Mouse (Mus musculus) heart, embryonic 10.5 days (tissue): ENCODE measurements around the gene Spag16. TPM values are rescaled to one million over a fixed set of nuclear protein-coding genes. Genes with fewer than 3 reads are reported as not detected.

Source experiments
- DNase-seq: peaks from one replicate; pipeline ENCODE4 v3.0.0-alpha.2; 2017; ENCODE audit warnings: low spot score
- H3K27ac ChIP-seq: fragments of 300-500 bp; sonication (generic); 2 replicates; pipeline ENCODE4 v1.5.1; 2016; ENCODE audit warnings: mild to moderate bottlenecking
- H3K27me3 ChIP-seq: fragments of 300-500 bp; sonication (generic); 2 replicates; pipeline ENCODE4 v1.6.1; 2016; ENCODE audit warnings: mild to moderate bottlenecking; ENCODE audit not compliant: poor library complexity, insufficient read depth, severe bottlenecking
- H3K36me3 ChIP-seq: fragments of 300-500 bp; sonication (generic); 2 replicates; pipeline ENCODE4 v1.6.1; 2016; ENCODE audit warnings: mild to moderate bottlenecking, moderate library complexity
- H3K4me1 ChIP-seq: fragments of 300-500 bp; sonication (generic); 2 replicates; pipeline ENCODE4 v1.6.1; 2016; ENCODE audit warnings: mild to moderate bottlenecking
- H3K4me3 ChIP-seq: fragments of 300-500 bp; sonication (generic); 2 replicates; pipeline ENCODE4 v1.5.1; 2016; ENCODE audit warnings: mild to moderate bottlenecking, moderate library complexity
- H3K9me3 ChIP-seq: fragments of 300-500 bp; sonication (generic); 2 replicates; pipeline ENCODE4 v1.6.1; 2016; ENCODE audit warnings: mild to moderate bottlenecking, moderate library complexity
- WGBS: fragments of 180-500 bp; shearing (Covaris S2); methylation state at CpG from one replicate; pipeline ENCODE4 v1.1.7; 2016; 5-methylcytosine and 5-hydroxymethylcytosine counted together
- polyA plus RNA-seq: library from polyadenylated mRNA; unstranded; fragments of >200 nt; fragmentation: Nextera tagmentation; extraction: Ambion mirVana; gene quantifications from 2 replicates; pipeline ENCODE4 v1.2.1, GENCODE M21; 2016

Gene Spag16
- polyA plus RNA-seq, 1 experiment from 2014 or later = 1.1 TPM

- no peak overlapping the region for H3K27ac ChIP-seq
- WGBS = 82% methylated on average over 7 of the region's 7 CpGs
- H3K4me3 ChIP-seq = no peak overlapping the region
- no peaks in the 10 kb centered on the region for H3K36me3 ChIP-seq
- no peaks in the 10 kb centered on the region for H3K9me3 ChIP-seq
- H3K4me1 ChIP-seq = no peaks in the 10 kb centered on the region
- no peaks in the 10 kb centered on the region for H3K27me3 ChIP-seq
- no peak for DNase-seq
Measured at GRCm38 (mm10) chr1:69853436-69853835, 26.7 kb downstream of the Spag16 start.

DNA sequence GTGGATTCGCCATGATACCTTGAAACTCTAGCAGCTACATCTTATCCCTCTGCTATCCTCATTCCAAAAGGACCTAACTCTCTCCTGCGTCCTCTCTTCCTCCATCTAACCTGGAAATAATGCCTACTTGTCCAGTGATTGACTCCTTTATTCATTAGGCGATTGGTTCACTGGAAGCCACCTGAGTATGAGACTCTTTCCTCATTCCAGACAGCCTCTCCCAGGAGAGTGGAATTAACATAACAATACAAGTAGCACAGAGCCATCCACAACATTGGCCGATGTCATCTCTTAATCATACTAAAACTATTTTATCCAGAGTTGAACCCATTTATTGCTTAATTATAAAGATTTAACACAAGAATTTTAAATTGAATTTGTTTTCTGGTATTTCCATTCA lies 41.0 kb downstream of the Spag16 start:
- no peaks in the 10 kb centered on the region for H3K9me3 ChIP-seq
- H3K4me3 ChIP-seq = no peak overlapping the region
- no peaks in the 10 kb centered on the region for H3K4me1 ChIP-seq
- no peak for DNase-seq
- no peak overlapping the region for H3K27ac ChIP-seq
- WGBS = 83% methylated on average over 4 of the region's 4 CpGs
- no peaks in the 10 kb centered on the region for H3K27me3 ChIP-seq
- H3K36me3 ChIP-seq = no peaks in the 10 kb centered on the region

DNA sequence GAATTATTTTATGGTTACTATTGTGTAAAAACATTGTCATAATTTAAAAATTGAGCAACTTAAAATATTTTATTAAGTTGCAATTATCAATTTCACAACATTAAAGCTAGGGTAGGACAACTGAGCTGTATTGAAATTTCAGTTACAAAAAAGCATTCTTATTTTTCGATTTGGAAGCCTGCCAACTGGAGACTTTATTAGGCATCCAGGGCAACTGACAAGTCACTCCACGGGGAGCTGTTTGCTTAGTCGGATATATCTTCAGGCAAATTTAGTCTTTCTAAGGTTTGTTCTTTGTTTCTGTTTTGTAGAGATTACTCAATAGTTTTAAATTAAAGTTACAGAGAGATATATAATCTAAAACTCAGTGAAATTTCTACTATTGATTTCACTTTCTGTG lies 129.8 kb downstream of the Spag16 start:
- Histone ChIP-seq H3K27ac (no peak overlapping the region), H3K4me1 (no peaks in the 10 kb centered on the region), H3K9me3 (no peaks in the 10 kb centered on the region), H3K36me3 (no peaks in the 10 kb centered on the region), H3K27me3 (no peaks in the 10 kb centered on the region), H3K4me3 (no peak overlapping the region)
- DNase-seq = no peak
- whole genome bisulfite sequencing = 67% methylated on average over 3 of the region's 3 CpGs

DNA sequence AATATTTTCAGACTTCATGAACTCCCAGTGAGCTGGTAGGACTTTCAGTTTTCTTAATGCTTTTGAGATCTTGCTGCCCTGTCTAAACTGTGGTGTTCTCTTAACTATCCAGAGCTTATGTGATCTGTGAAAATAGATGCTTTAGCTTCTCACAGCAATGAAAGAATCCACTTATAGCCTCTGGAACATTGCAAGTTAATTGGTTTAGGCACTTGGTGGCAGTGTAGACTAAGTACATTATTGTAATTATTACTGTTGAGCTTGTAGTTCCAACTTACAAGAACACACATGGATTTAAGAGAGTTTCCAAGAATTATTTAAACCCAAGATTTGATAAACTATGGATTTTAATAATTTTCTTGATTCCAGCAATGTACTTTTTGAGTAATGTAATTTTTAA lies 170.1 kb downstream of the Spag16 start:
- H3K27ac ChIP-seq = no peak overlapping the region
- no peak overlapping the region for H3K4me3 ChIP-seq
- H3K9me3 ChIP-seq = no peaks in the 10 kb centered on the region
- no peaks in the 10 kb centered on the region for H3K36me3 ChIP-seq
- no peaks in the 10 kb centered on the region for H3K4me1 ChIP-seq
- DNase-seq = no peak
- H3K27me3 ChIP-seq = no peaks in the 10 kb centered on the region

- Histone ChIP-seq H3K27me3 (no peaks in the 10 kb centered on the region), H3K4me1 (no peaks in the 10 kb centered on the region), H3K9me3 (no peaks in the 10 kb centered on the region), H3K36me3 (no peaks in the 10 kb centered on the region), H3K27ac (no peak overlapping the region), H3K4me3 (no peak overlapping the region)
- 83% methylated on average over 3 of the region's 3 CpGs for WGBS
- no peak for DNase-seq
Measured at GRCm38 (mm10) chr1:70012991-70013390, 186.2 kb downstream of the Spag16 start.

GRCm38 (mm10) chr1:70037384-70037783 lies 210.6 kb downstream of the Spag16 start:
- H3K27ac ChIP-seq = no peak overlapping the region
- no peak for DNase-seq
- no peaks in the 10 kb centered on the region for H3K9me3 ChIP-seq
- H3K4me3 ChIP-seq = no peak overlapping the region
- no peaks in the 10 kb centered on the region for H3K36me3 ChIP-seq
- WGBS = 80% methylated on average over 3 of the region's 3 CpGs
- H3K27me3 ChIP-seq = no peaks in the 10 kb centered on the region
- H3K4me1 ChIP-seq = no peaks in the 10 kb centered on the region

GRCm38 (mm10) chr1:70067404-70067803 lies 240.6 kb downstream of the Spag16 start:
- Histone ChIP-seq H3K27me3 (no peaks in the 10 kb centered on the region), H3K9me3 (no peaks in the 10 kb centered on the region), H3K36me3 (no peaks in the 10 kb centered on the region), H3K4me3 (no peak overlapping the region), H3K27ac (no peak overlapping the region), H3K4me1 (no peaks in the 10 kb centered on the region)
- DNase-seq = no peak
- WGBS = 30% methylated on average over 1 of the region's 1 CpGs

- no peak overlapping the region for H3K27ac ChIP-seq
- no peak for DNase-seq
- H3K4me1 ChIP-seq = no peaks in the 10 kb centered on the region
- 72% methylated on average over 6 of the region's 6 CpGs for WGBS
- no peak overlapping the region for H3K4me3 ChIP-seq
- no peaks in the 10 kb centered on the region for H3K9me3 ChIP-seq
- no peaks in the 10 kb centered on the region for H3K36me3 ChIP-seq
- H3K27me3 ChIP-seq = no peaks in the 10 kb centered on the region
Measured at GRCm38 (mm10) chr1:70073440-70073839, 246.7 kb downstream of the Spag16 start.

- Histone ChIP-seq H3K4me3 (no peak overlapping the region), H3K4me1 (no peaks in the 10 kb centered on the region), H3K36me3 (no peaks in the 10 kb centered on the region), H3K27ac (no peak overlapping the region), H3K27me3 (no peaks in the 10 kb centered on the region), H3K9me3 (no peaks in the 10 kb centered on the region)
- DNase-seq = no peak
- 72% methylated on average over 6 of the region's 6 CpGs for WGBS
Measured at GRCm38 (mm10) chr1:70078806-70079205, 252.0 kb downstream of the Spag16 start.

- no peak overlapping the region for H3K27ac ChIP-seq
- H3K36me3 ChIP-seq = no peaks in the 10 kb centered on the region
- no peaks in the 10 kb centered on the region for H3K4me1 ChIP-seq
- no peak overlapping the region for H3K4me3 ChIP-seq
- H3K9me3 ChIP-seq = no peaks in the 10 kb centered on the region
- 66% methylated on average over 7 of the region's 7 CpGs for WGBS
- DNase-seq = no peak
- H3K27me3 ChIP-seq = no peaks in the 10 kb centered on the region
Measured at GRCm38 (mm10) chr1:70082208-70082878, 255.6 kb downstream of the Spag16 start.

DNA sequence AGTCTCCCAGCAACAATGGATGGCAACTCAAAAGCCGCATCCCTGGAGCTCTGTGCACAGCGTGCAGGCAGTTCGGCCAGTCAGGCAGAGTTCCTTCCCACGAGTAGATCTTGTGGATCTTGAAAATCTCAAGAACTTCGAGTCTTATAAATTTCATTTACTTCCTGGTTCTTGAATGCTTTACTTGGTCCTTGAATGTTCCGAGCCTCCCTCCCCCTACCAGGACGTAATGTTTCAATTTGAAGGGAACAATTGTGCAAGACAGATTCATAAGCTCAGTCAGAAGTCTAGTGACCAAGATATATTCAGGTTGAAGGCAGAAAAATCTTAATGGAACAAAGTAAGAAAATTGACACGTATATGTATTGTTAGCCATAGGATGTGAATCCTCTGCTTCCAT lies 277.9 kb downstream of the Spag16 start:
- WGBS = 87% methylated on average over 8 of the region's 8 CpGs
- H3K27me3 ChIP-seq = no peaks in the 10 kb centered on the region
- no peak overlapping the region for H3K27ac ChIP-seq
- H3K4me3 ChIP-seq = no peak overlapping the region
- no peaks in the 10 kb centered on the region for H3K9me3 ChIP-seq
- H3K36me3 ChIP-seq = no peaks in the 10 kb centered on the region
- no peak for DNase-seq
- H3K4me1 ChIP-seq = no peaks in the 10 kb centered on the region

DNA sequence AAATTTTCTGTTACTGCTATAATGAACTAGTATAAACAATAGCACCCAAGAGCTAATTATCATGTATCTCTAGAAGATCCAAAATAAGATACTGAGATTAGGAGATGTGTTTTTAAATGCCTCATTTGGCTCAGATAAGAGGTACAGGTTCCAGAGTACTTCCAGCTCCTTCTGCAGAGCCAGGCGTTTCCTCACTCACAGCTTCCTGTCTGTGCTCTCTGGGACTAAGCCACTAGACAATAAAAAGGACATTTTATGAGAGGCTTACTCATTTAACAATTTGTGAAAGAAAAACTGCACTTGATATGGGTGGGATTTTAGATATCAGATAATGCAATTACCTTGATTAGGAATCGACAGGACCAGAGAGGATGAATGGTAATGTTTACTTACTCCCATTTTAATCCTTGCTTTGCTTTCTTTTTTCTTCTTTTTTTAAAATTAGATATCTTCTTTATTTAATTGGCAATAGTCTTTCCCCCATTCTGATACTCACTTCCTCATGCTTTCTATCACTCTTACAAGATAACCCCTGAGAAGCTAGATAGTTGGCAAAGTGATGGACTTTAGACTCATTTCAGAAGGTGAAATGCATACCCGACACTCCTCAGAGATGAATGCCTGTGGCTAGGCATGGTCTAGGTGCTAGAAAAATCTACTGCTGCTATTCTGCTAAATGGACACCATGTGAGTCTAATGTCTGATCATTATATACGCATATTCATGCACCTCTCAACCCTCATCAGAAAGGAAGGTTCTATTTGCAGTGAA lies 289.6 kb downstream of the Spag16 start:
- H3K9me3 ChIP-seq = no peaks in the 10 kb centered on the region
- no peak overlapping the region for H3K27ac ChIP-seq
- no peak for DNase-seq
- H3K36me3 ChIP-seq = no peaks in the 10 kb centered on the region
- H3K4me1 ChIP-seq = no peaks in the 10 kb centered on the region
- no peak overlapping the region for H3K4me3 ChIP-seq
- WGBS = 71% methylated on average over 4 of the region's 4 CpGs
- no peaks in the 10 kb centered on the region for H3K27me3 ChIP-seq

DNA sequence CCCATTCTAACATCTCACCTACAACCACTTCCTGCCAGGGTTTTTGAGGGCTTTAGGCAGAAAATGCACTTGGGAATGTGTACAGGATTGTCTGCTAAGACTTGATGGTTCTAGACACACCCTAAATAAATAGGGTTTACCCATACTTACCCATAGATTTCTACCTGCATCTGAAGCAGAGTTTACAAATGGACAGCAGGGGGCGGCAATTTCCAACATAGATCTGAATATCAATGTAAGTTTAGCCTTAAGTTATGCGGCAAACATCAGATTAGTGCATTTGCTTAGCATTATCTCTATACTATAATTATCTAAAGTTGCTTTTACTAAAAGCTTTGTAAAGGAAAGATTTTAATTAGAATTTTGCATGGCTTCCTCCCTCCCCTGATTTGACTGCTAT lies 301.3 kb downstream of the Spag16 start:
- no peak overlapping the region for H3K27ac ChIP-seq
- no peaks in the 10 kb centered on the region for H3K9me3 ChIP-seq
- H3K4me3 ChIP-seq = no peak overlapping the region
- H3K27me3 ChIP-seq = no peaks in the 10 kb centered on the region
- no peaks in the 10 kb centered on the region for H3K4me1 ChIP-seq
- no peaks in the 10 kb centered on the region for H3K36me3 ChIP-seq
- 62% methylated on average over 2 of the region's 2 CpGs for WGBS
- DNase-seq = no peak

DNA sequence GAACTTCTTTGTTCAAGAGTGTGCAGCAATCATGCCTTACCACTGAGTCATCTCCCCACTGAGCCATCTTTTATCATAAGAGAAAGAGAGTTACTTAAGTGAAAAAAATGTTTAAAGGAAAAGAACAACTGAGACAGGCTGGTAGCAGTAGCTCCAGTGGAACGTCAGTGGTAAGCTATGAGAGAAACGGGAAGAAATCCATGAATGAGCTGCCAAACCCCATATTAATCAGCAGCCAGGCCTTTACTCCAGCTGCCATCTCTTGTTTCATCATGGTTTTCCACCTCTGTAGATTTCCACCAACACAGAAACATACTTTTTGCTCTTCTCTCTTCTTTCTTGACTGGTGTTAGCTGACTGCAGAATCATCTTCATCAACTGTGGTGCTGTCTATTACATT lies 308.8 kb downstream of the Spag16 start:
- Histone ChIP-seq H3K4me1 (no peaks in the 10 kb centered on the region), H3K27ac (no peak overlapping the region), H3K9me3 (no peaks in the 10 kb centered on the region), H3K27me3 (no peaks in the 10 kb centered on the region), H3K4me3 (no peak overlapping the region), H3K36me3 (no peaks in the 10 kb centered on the region)
- no peak for DNase-seq
- WGBS = 70% methylated on average over 2 of the region's 2 CpGs
